30 mouse cellular contexts compared by ENCODE assay signal in genomic region chr1:175207004-175207403, GRCm38 (mm10).
"Had no signal": no experiment of that assay in that cellular context is flagged by ENCODE, and none has a peak within 500 bp of the region (broad histone marks: within the 10 kb centered on the region; RNA-seq: fewer than 3 reads in every experiment).

No protein-coding gene starts in this region.

- H3K4me1 ChIP-seq: limb, embryonic 10.5 days; limb, embryonic 12.5 days; limb, embryonic 13.5 days; limb, embryonic 15.5 days; liver, embryonic 12.5 days; liver, embryonic 13.5 days; liver, embryonic 15.5 days; lung, embryonic 15.5 days; megakaryocyte, embryonic 14.5 days; midbrain, embryonic 10.5 days; midbrain, embryonic 12.5 days; midbrain, embryonic 13.5 days; midbrain, embryonic 15.5 days; neural tube, embryonic 12.5 days had no signal

- H3K27me3 ChIP-seq: limb, embryonic 12.5 days; limb, embryonic 13.5 days; limb, embryonic 15.5 days; liver, embryonic 12.5 days; liver, embryonic 13.5 days; liver, embryonic 15.5 days; lung, embryonic 15.5 days; megakaryocyte, embryonic 14.5 days; midbrain, embryonic 12.5 days; midbrain, embryonic 13.5 days; midbrain, embryonic 15.5 days; neural tube, embryonic 12.5 days had no signal

- H3K4me2 ChIP-seq: limb, embryonic 12.5 days; limb, embryonic 13.5 days; limb, embryonic 15.5 days; liver, embryonic 11.5 days; liver, embryonic 12.5 days; liver, embryonic 13.5 days; liver, embryonic 15.5 days; lung, embryonic 14.5 days; lung, embryonic 15.5 days; midbrain, embryonic 11.5 days; midbrain, embryonic 12.5 days; midbrain, embryonic 13.5 days; midbrain, embryonic 15.5 days; neural tube, embryonic 12.5 days had no signal

- H3K36me3 ChIP-seq: limb, embryonic 10.5 days; limb, embryonic 12.5 days; limb, embryonic 13.5 days; limb, embryonic 15.5 days; liver, embryonic 12.5 days; liver, embryonic 13.5 days; liver, embryonic 15.5 days; lung, embryonic 15.5 days; midbrain, embryonic 10.5 days; midbrain, embryonic 12.5 days; midbrain, embryonic 13.5 days; midbrain, embryonic 15.5 days; neural tube, embryonic 12.5 days had no signal

- H3K4me3 ChIP-seq: limb, embryonic 10.5 days; limb, embryonic 12.5 days; limb, embryonic 13.5 days; limb, embryonic 15.5 days; liver, embryonic 12.5 days; liver, embryonic 13.5 days; liver, embryonic 15.5 days; lung, embryonic 15.5 days; megakaryocyte, embryonic 14.5 days; midbrain, embryonic 10.5 days; midbrain, embryonic 12.5 days; midbrain, embryonic 13.5 days; midbrain, embryonic 15.5 days; myocyte; neural tube, embryonic 12.5 days had no signal

- H3K27ac ChIP-seq: limb, embryonic 10.5 days; limb, embryonic 12.5 days; limb, embryonic 13.5 days; limb, embryonic 15.5 days; liver, embryonic 12.5 days; liver, embryonic 13.5 days; liver, embryonic 14.5 days; liver, embryonic 15.5 days; lung, embryonic 15.5 days; macrophage; midbrain, embryonic 10.5 days; midbrain, embryonic 12.5 days; midbrain, embryonic 13.5 days; midbrain, embryonic 15.5 days; neural tube, embryonic 12.5 days had no signal

- DNase-seq: left cerebral cortex, postnatal 4 days; liver; liver, embryonic 13.5 days; liver, postnatal 0 days; lung, adult 18-20 months; lung, adult 2 months; lung, embryonic 14.5 days; lung, postnatal 10 days; lung, postnatal 14 days; lung, postnatal 36 days; lung, postnatal 4 days; midbrain, embryonic 14.5 days had no signal

- H3K9me3 ChIP-seq: limb, embryonic 10.5 days; limb, embryonic 12.5 days; limb, embryonic 13.5 days; limb, embryonic 15.5 days; liver, embryonic 12.5 days; liver, embryonic 13.5 days; liver, embryonic 15.5 days; lung, embryonic 15.5 days; megakaryocyte, embryonic 14.5 days; midbrain, embryonic 10.5 days; midbrain, embryonic 12.5 days; midbrain, embryonic 13.5 days; midbrain, embryonic 15.5 days; neural tube, embryonic 12.5 days had no signal

- H3K9ac ChIP-seq: limb, embryonic 12.5 days; limb, embryonic 13.5 days; limb, embryonic 15.5 days; liver, embryonic 12.5 days; liver, embryonic 13.5 days; liver, embryonic 14.5 days; liver, embryonic 15.5 days; liver, postnatal 0 days; lung, embryonic 14.5 days; lung, embryonic 15.5 days; midbrain, embryonic 12.5 days; midbrain, embryonic 13.5 days; midbrain, embryonic 15.5 days; neural tube, embryonic 12.5 days had no signal
